Mouse (Mus musculus): ENCODE results near the gene Ttc7. TPM values are rescaled to one million over a fixed set of nuclear protein-coding genes. Genes with fewer than 3 reads are reported as not detected.

Gene Ttc7
- 81.7 TPM for polyA plus RNA-seq (2017; shearing (Covaris generic))

GRCm38 (mm10) chr17:87282706-87283053, at the start of gene Ttc7:
TSS of gene Ttc7 (plus strand) at chr17:87282886.

GRCm38 (mm10) chr17:87265792-87266186, 16.9 kb upstream of the Ttc7 start, which contains the start of gene Mcfd2:
TSS of gene Mcfd2 (minus strand) at chr17:87265935.

GRCm38 (mm10) chr17:87427511-87427910, 144.8 kb downstream of the Ttc7 start, which contains the start of gene Stpg4:
TSS of gene Stpg4 (minus strand) at chr17:87427741.

Other genes with a start within 250 kb of the Ttc7 start
- gene Socs5, start 175.2 kb upstream of the Ttc7 start, polyA plus RNA-seq (2017; shearing (Covaris generic)), result 15.2 TPM
- 41.7 TPM for gene Mcfd2, start 17.0 kb upstream of the Ttc7 start, polyA plus RNA-seq (2017; shearing (Covaris generic))
- gene Stpg4, start 144.9 kb downstream of the Ttc7 start, polyA plus RNA-seq (2017; shearing (Covaris generic)), result not detected
- gene Calm2, start 164.0 kb downstream of the Ttc7 start, polyA plus RNA-seq (2017; shearing (Covaris generic)), result 500 TPM

Measured in CD4-positive, CD25-positive, alpha-beta regulatory T cell (primary cell).